Mouse (Mus musculus) left cerebral cortex, adult 9 months (tissue): Measurements from ENCODE around the gene Tmem147.
"Not testable (repeated sequence)": the region's sequence is repeated elsewhere in the genome, so short reads cannot be mapped to it uniquely, and the experiment has no call there.

Experiments
- DNase-seq, 2 experiments: peaks; one replicate each; pipeline ENCODE4 v3.0.0; 2022; ENCODE audit warnings: low spot score in 2 of 2

The Tmem147 gene

GRCm38 (mm10) chr7:30729396-30730063, at the start of gene Tmem147:
Tmem147 (minus strand) TSS chr7:30729540.
- peak; percentile 87 to 96 for DNase-seq

- no peak for DNase-seq
Observed at GRCm38 (mm10) chr7:30777911-30778310, 48.6 kb upstream of the Tmem147 start.

GRCm38 (mm10) chr7:30777081-30777579, 47.8 kb upstream of the Tmem147 start:
- DNase-seq = no peak

GRCm38 (mm10) chr7:30776104-30776503, 46.8 kb upstream of the Tmem147 start:
- no peak for DNase-seq

GRCm38 (mm10) chr7:30769236-30769635, 39.9 kb upstream of the Tmem147 start:
- DNase-seq = no peak

- DNase-seq = no peak
Observed at GRCm38 (mm10) chr7:30766408-30766807, 37.1 kb upstream of the Tmem147 start.

GRCm38 (mm10) chr7:30765173-30765572, 35.8 kb upstream of the Tmem147 start:
- no peak for DNase-seq

- DNase-seq = no peak
Observed at GRCm38 (mm10) chr7:30763456-30763855, 34.1 kb upstream of the Tmem147 start, which contains the start of gene Dmkn. Dmkn (plus strand) TSS chr7:30763756.

GRCm38 (mm10) chr7:30761769-30762352, 32.5 kb upstream of the Tmem147 start:
- DNase-seq = no peak

- no peak for DNase-seq
Observed at GRCm38 (mm10) chr7:30758853-30759252, 29.5 kb upstream of the Tmem147 start.

GRCm38 (mm10) chr7:30757001-30757400, 27.7 kb upstream of the Tmem147 start:
- DNase-seq = no peak

- no peak for DNase-seq
Observed at GRCm38 (mm10) chr7:30751086-30751669, 21.8 kb upstream of the Tmem147 start, which contains the start of gene Sbsn. Sbsn (plus strand) TSS chr7:30751471.

- DNase-seq = no peak
Observed at GRCm38 (mm10) chr7:30749824-30750606, 20.7 kb upstream of the Tmem147 start.

- no peak for DNase-seq
Observed at GRCm38 (mm10) chr7:30747525-30748204, 18.3 kb upstream of the Tmem147 start.

- DNase-seq = no peak
Observed at GRCm38 (mm10) chr7:30744022-30744598, 14.8 kb upstream of the Tmem147 start.

GRCm38 (mm10) chr7:30743617-30744016, 14.3 kb upstream of the Tmem147 start, which contains the start of gene Gapdhs:
Gapdhs (minus strand) TSS chr7:30743681.
- DNase-seq = not testable (repeated sequence)

GRCm38 (mm10) chr7:30742570-30742969, 13.2 kb upstream of the Tmem147 start:
- DNase-seq = not testable (repeated sequence)

GRCm38 (mm10) chr7:30736211-30736610, 6.9 kb upstream of the Tmem147 start:
- no peak for DNase-seq

GRCm38 (mm10) chr7:30730064-30730722, 853 bp upstream of the Tmem147 start:
- not testable (repeated sequence) for DNase-seq

- no peak for DNase-seq
Observed at GRCm38 (mm10) chr7:30728739-30729395, 473 bp downstream of the Tmem147 start.
